Mouse (Mus musculus) Patski (cell line): ENCODE results near the gene Tppp3. TPM values are rescaled to one million over a fixed set of nuclear protein-coding genes. Genes with fewer than 3 reads are reported as not detected.

Experiments
- ATAC-seq: fragments of 100-300 bp; one replicate; pipeline ENCODE4 v1.8.0; 2021
- CTCF ChIA-PET: fragments of 350-600 bp; sonication (Branson Sonifier 250); formaldehyde crosslinking; loops from one replicate; lab custom pipeline; 2022; ENCODE audit warnings: inconsistent platforms; lab: Charles Lee
- POLR2A ChIA-PET: fragments of 350-600 bp; sonication (Branson Sonifier 250); formaldehyde crosslinking; loops from one replicate; lab custom pipeline; 2022; ENCODE audit warnings: antibody characterized with exemption, inconsistent platforms; lab: Charles Lee
- DNase-seq: peaks from one replicate; pipeline ENCODE4 v3.0.0-alpha.2; 2011; ENCODE audit warnings: low read depth, low spot score
- H3K27me3 ChIP-seq: fragments of 371-371 bp; one replicate; pipeline ENCODE4 v1.5.1; 2021
- CTCF ChIP-seq: fragments of 100-300 bp; IDR thresholded peaks from one replicate; pipeline ENCODE4 v1.5.1; 2021
- in situ Hi-C: fragments of 300-500 bp; cut with MboI; formaldehyde crosslinking; loops from 3 replicates; pipeline ENCODE4 v1.11.1; 2018; ENCODE audit warnings: low pct_unique_long_range_greater_than_20kb, mixed read lengths
- polyA plus RNA-seq: library from polyadenylated mRNA; unstranded; gene quantifications from one replicate; pipeline ENCODE4 v1.2.3, GENCODE M21; 2021

Gene Tppp3
- polyA plus RNA-seq, 1 experiment from 2014 or later, result 2.7 TPM

- POLR2A ChIA-PET, result interaction anchor here (0.6 to 1.1 kb wide), 3 partner anchors 29 to 45 kb away, joined by 3 read pairs; partner anchors contain the start of gene Hsd11b2
- DNase-seq (peak; percentile 71), ATAC-seq (peak; percentile 51)
- in situ Hi-C loops, result loop anchor here (5.0 kb wide), 2 partner anchors 33 to 63 kb away; no protein-coding TSS in a partner anchor
- H3K27me3 ChIP-seq, result no peaks in the 10 kb centered on the region
- no peak for TF ChIP-seq CTCF
- CTCF ChIA-PET, result interaction anchor here (1.1 to 1.7 kb wide), 4 partner anchors 12 to 77 kb away, joined by 4 read pairs; partner anchors contain the start of gene Atp6v0d1
Measured at GRCm38 (mm10) chr8:105489281-105489680, 18.0 kb upstream of the Tppp3 start.

- no peaks in the 10 kb centered on the region for H3K27me3 ChIP-seq
- in situ Hi-C loops, result loop anchor here (5.0 kb wide), 2 partner anchors 34 to 64 kb away; no protein-coding TSS in a partner anchor
- ATAC-seq (no peak), DNase-seq (no peak)
- ChIA-PET POLR2A (interaction anchor here (0.7 kb wide), 1 partner anchor 11 kb away, joined by 3 read pairs; no protein-coding TSS in a partner anchor), CTCF (interaction anchor here (0.9 to 2.1 kb wide), 7 partner anchors 10 to 78 kb away, joined by 3 to 7 read pairs (median 4); partner anchors contain the start of gene Atp6v0d1)
- no peak for TF ChIP-seq CTCF
Measured at GRCm38 (mm10) chr8:105488082-105488481, 16.8 kb upstream of the Tppp3 start.

GRCm38 (mm10) chr8:105484392-105484791 lies 13.1 kb upstream of the Tppp3 start:
- peak; percentile 92 for TF ChIP-seq CTCF
- POLR2A ChIA-PET, result interaction anchor here (0.5 to 1.4 kb wide), 6 partner anchors 12 to 81 kb away, joined by 3 to 4 read pairs (median 3); partner anchors contain the start of genes Atp6v0d1 and Zdhhc1
- ATAC-seq (peak; percentile 71), DNase-seq (peak; percentile 88)
- H3K27me3 ChIP-seq, result no peaks in the 10 kb centered on the region
- CTCF ChIA-PET, result interaction anchor here (0.8 to 3.5 kb wide), 21 partner anchors 9 to 106 kb away, joined by 3 to 21 read pairs (median 6); partner anchors contain the start of genes Atp6v0d1, Hsd11b2 and Tppp3
- in situ Hi-C loops, result no loop called here

DNA sequence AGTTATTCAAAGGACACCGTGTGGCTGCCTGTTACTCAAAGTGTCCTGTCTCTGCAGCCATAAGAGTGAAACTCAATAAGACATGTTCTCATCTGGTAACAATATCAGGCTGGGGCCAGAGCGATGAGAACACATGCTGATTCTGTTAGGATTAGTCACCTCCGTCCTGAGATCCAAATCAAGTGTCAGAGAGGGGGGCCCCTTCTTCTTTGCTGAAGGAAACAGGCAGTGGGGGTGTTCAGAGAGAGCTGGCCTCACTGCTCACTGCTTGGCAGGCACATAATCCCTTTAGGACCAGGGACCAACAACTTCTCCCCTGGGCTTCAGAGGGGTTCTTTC lies 12.7 kb upstream of the Tppp3 start:
- ChIA-PET CTCF (interaction anchor here (0.9 to 3.5 kb wide), 18 partner anchors 10 to 106 kb away, joined by 3 to 21 read pairs (median 6); partner anchors contain the start of genes Atp6v0d1 and Tppp3), POLR2A (interaction anchor here (0.7 to 1.4 kb wide), 3 partner anchors 17 to 81 kb away, joined by 3 to 4 read pairs (median 3); partner anchors contain the start of gene Atp6v0d1)
- ATAC-seq (peak; percentile 62), DNase-seq (no peak)
- no peak for TF ChIP-seq CTCF
- H3K27me3 ChIP-seq, result no peaks in the 10 kb centered on the region
- in situ Hi-C loops, result no loop called here

GRCm38 (mm10) chr8:105483212-105484029 lies 12.1 kb upstream of the Tppp3 start:
- DNase-seq, result no peak
- ATAC-seq, result no peak
- no peak for TF ChIP-seq CTCF
- CTCF ChIA-PET, result interaction anchor here (0.9 to 3.5 kb wide), 16 partner anchors 11 to 112 kb away, joined by 3 to 21 read pairs (median 6); partner anchors contain the start of genes Atp6v0d1 and Tppp3
- no peaks in the 10 kb centered on the region for H3K27me3 ChIP-seq
- POLR2A ChIA-PET, result interaction anchor here (0.6 to 1.4 kb wide), 4 partner anchors 10 to 82 kb away, joined by 3 to 5 read pairs (median 4); partner anchors contain the start of gene Atp6v0d1
- in situ Hi-C loops, result no loop called here

GRCm38 (mm10) chr8:105482123-105482522 lies 10.8 kb upstream of the Tppp3 start:
- DNase-seq, result no peak
- no peaks in the 10 kb centered on the region for H3K27me3 ChIP-seq
- ATAC-seq, result no peak
- ChIA-PET POLR2A (interaction anchor here (0.7 kb wide), 1 partner anchor 25 kb away, joined by 3 read pairs; no protein-coding TSS in a partner anchor), CTCF (interaction anchor here (0.9 kb wide), 1 partner anchor 12 kb away, joined by 4 read pairs; no protein-coding TSS in a partner anchor)
- TF ChIP-seq CTCF, result no peak
- in situ Hi-C loops, result no loop called here

GRCm38 (mm10) chr8:105481453-105481852 lies 10.1 kb upstream of the Tppp3 start:
- no peak for DNase-seq
- POLR2A ChIA-PET, result interaction anchor here (1.2 to 1.6 kb wide), 2 partner anchors 11 to 15 kb away, joined by 4 to 9 read pairs; partner anchors contain the start of gene Tppp3
- CTCF ChIA-PET, result interaction anchor here (0.9 to 1.7 kb wide), 4 partner anchors 13 to 49 kb away, joined by 3 to 5 read pairs (median 4); no protein-coding TSS in a partner anchor
- no peak for TF ChIP-seq CTCF
- ATAC-seq, result no peak
- in situ Hi-C loops, result no loop called here
- no peaks in the 10 kb centered on the region for H3K27me3 ChIP-seq

DNA sequence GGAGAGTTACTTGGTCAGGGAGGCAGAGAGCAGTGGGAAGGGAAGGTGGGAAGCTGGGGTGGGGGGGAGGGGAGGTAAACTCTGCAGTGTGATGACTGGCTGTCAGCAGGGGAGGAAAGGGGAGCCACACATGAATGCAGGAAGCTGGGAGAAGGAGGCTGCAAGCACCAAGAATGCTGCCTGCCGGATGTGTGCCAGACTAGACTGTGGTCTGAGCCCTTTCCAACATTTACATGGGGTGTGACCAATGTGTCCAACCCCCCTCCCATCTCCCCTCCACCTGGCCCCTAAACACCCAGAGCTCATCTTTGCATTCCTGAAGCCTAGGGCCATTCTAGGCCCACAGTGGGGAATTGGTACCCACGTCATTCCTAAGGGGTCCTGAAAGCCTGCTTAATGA lies 9.7 kb upstream of the Tppp3 start:
- in situ Hi-C loops, result no loop called here
- no peak for TF ChIP-seq CTCF
- CTCF ChIA-PET, result interaction anchor here (0.7 to 1.7 kb wide), 7 partner anchors 14 to 65 kb away, joined by 3 to 5 read pairs (median 3); no protein-coding TSS in a partner anchor
- DNase-seq (no peak), ATAC-seq (no peak)
- POLR2A ChIA-PET, result interaction anchor here (0.7 to 1.6 kb wide), 5 partner anchors 10 to 88 kb away, joined by 3 to 9 read pairs (median 5); partner anchors contain the start of gene Tppp3
- H3K27me3 ChIP-seq, result no peaks in the 10 kb centered on the region

DNA sequence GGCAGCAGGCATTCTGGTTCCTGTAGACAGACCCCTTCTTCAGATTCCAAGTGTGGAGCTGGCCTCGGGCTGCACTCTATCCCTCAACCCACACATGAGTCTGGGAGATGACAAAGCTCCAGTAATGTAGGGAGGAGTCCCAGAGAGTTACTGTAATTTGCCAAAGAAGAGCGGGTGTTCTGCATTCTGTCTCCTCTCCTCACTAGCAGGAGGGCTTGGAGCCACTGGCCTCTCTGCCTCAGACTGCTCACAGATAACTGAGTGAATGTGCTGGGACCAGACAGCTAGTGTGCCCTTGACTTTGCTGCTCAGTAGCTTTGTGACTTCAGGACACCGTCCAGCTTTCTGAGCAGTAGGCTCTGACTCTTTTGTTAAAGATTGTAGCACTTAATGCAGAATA lies 6.5 kb upstream of the Tppp3 start:
- POLR2A ChIA-PET, result no interaction called here
- ATAC-seq (no peak), DNase-seq (no peak)
- no peaks in the 10 kb centered on the region for H3K27me3 ChIP-seq
- in situ Hi-C loops, result no loop called here
- CTCF ChIA-PET, result interaction anchor here (0.9 to 2.9 kb wide), 9 partner anchors 11 to 118 kb away, joined by 3 to 11 read pairs (median 3); no protein-coding TSS in a partner anchor
- no peak for TF ChIP-seq CTCF
